Mouse (Mus musculus) macrophage (primary cell): Measurements from ENCODE around the gene Gm2431. TPM values are rescaled to one million over a fixed set of nuclear protein-coding genes. Genes with fewer than 3 reads are reported as not detected.
"Not testable (repeated sequence)": the region's sequence is repeated elsewhere in the genome, so short reads cannot be mapped to it uniquely, and the experiment has no call there.

Experiments used
- H3K27ac ChIP-seq: fragments of 350-480 bp; formaldehyde crosslinking; 2 replicates; pipeline ENCODE4 v1.9.0; 2021
- H3K36me3 ChIP-seq: fragments of 350-480 bp; formaldehyde crosslinking; 2 replicates; pipeline ENCODE4 v1.9.0; 2021; ENCODE audit errors: inconsistent target
- H3K4me3 ChIP-seq: fragments of 350-480 bp; formaldehyde crosslinking; 2 replicates; pipeline ENCODE4 v1.9.0; 2021; ENCODE audit errors: inconsistent target
- H3K79me2 ChIP-seq: fragments of 350-480 bp; formaldehyde crosslinking; 2 replicates; pipeline ENCODE4 v1.9.0; 2021; ENCODE audit errors: inconsistent target
- WGBS: methylation state at CpG from one replicate; pipeline ENCODE4 v1.1.7; 2026; ENCODE audit warnings: inconsistent platforms; ENCODE audit not compliant: missing documents; 5-methylcytosine and 5-hydroxymethylcytosine counted together
- polyA plus RNA-seq: library from polyadenylated mRNA; stranded (reverse); fragments of 250-400 nt; gene quantifications from 3 replicates; pipeline ENCODE4 v1.2.4, GENCODE M21; 2018; ENCODE audit warnings: inconsistent platforms
- total RNA-seq, 78 experiments: library from RNA; depleted of rRNA; stranded (reverse); fragments of 250-400 nt; gene quantifications; 1 replicate in 9 of 78; 2 replicates in 24 of 78; 3 replicates in 43 of 78; 4 replicates in 2 of 78; pipeline ENCODE4 v1.2.4; 2018; ENCODE audit warnings: inconsistent platforms in 56 of 78

Gm2431 gene
- total RNA-seq (2018; cell fraction: chromatin; rRNA removed), result not detected
- total RNA-seq (2018; cell fraction: cytosol; rRNA removed), result not detected
- not detected for total RNA-seq (2018; cell fraction: nucleus; rRNA removed)
- polyA plus RNA-seq, result not detected in 3 replicates

GRCm38 (mm10) chr7:142258254-142258653 lies at the start of gene Gm2431:
Gm2431 (minus strand) TSS chr7:142258354.
- H3K4me3 ChIP-seq, H3K36me3 ChIP-seq, H3K27ac ChIP-seq, H3K79me2 ChIP-seq: not testable (repeated sequence)
- 29% methylated on average over 1 of the region's 1 CpGs for WGBS

- 76% methylated on average over 1 of the region's 1 CpGs for WGBS
- not testable (repeated sequence) for H3K27ac ChIP-seq
Observed at GRCm38 (mm10) chr7:142303929-142304328, 45.8 kb upstream of the Gm2431 start.

GRCm38 (mm10) chr7:142303249-142303648 lies 45.1 kb upstream of the Gm2431 start, which contains the start of gene Krtap5-4:
Krtap5-4 (plus strand) TSS chr7:142303549.
- Histone ChIP-seq H3K36me3 (no peaks in the 10 kb centered on the region), H3K4me3 (no peak within 1 kb of the TSS), H3K79me2 (no peaks in the 10 kb centered on the region), H3K27ac (no peak within 1 kb of the TSS)
- WGBS, result 41% methylated on average over 3 of the region's 3 CpGs

More at GRCm38 (mm10) chr7:142303929-142304328, 45.8 kb upstream of the Gm2431 start:
- H3K4me3 ChIP-seq, H3K79me2 ChIP-seq, H3K36me3 ChIP-seq: not testable (repeated sequence)

- not testable (repeated sequence) for H3K36me3 ChIP-seq, H3K27ac ChIP-seq, H3K79me2 ChIP-seq, H3K4me3 ChIP-seq
Observed at GRCm38 (mm10) chr7:142297018-142297417, 38.9 kb upstream of the Gm2431 start, which contains the start of gene Krtap5-1. Krtap5-1 (minus strand) TSS chr7:142297118.

GRCm38 (mm10) chr7:142296108-142296507 lies 38.0 kb upstream of the Gm2431 start:
- not testable (repeated sequence) for H3K27ac ChIP-seq, H3K4me3 ChIP-seq, H3K36me3 ChIP-seq, H3K79me2 ChIP-seq
- 37% methylated on average over 4 of the region's 4 CpGs for WGBS

- Histone ChIP-seq H3K79me2 (no peaks in the 10 kb centered on the region), H3K27ac (no peak overlapping the region), H3K4me3 (no peak overlapping the region), H3K36me3 (no peaks in the 10 kb centered on the region)
Observed at GRCm38 (mm10) chr7:142295418-142295817, 37.3 kb upstream of the Gm2431 start.

GRCm38 (mm10) chr7:142293851-142294250 lies 35.7 kb upstream of the Gm2431 start:
- H3K4me3 ChIP-seq, H3K27ac ChIP-seq, H3K79me2 ChIP-seq, H3K36me3 ChIP-seq: not testable (repeated sequence)
- WGBS, result no CpG with 5 or more reads among the region's 2 CpGs

- H3K27ac ChIP-seq, H3K36me3 ChIP-seq, H3K4me3 ChIP-seq, H3K79me2 ChIP-seq: not testable (repeated sequence)
- 92% methylated on average over 9 of the region's 9 CpGs for WGBS
Observed at GRCm38 (mm10) chr7:142285910-142286612, 27.9 kb upstream of the Gm2431 start.

- Histone ChIP-seq H3K4me3 (no peak overlapping the region), H3K27ac (no peak overlapping the region), H3K36me3 (no peaks in the 10 kb centered on the region), H3K79me2 (no peaks in the 10 kb centered on the region)
- 28% methylated on average over 23 of the region's 23 CpGs for WGBS
Observed at GRCm38 (mm10) chr7:142285130-142285835, 27.1 kb upstream of the Gm2431 start.

GRCm38 (mm10) chr7:142284615-142285080 lies 26.5 kb upstream of the Gm2431 start:
- Histone ChIP-seq H3K79me2 (no peaks in the 10 kb centered on the region), H3K27ac (no peak overlapping the region), H3K36me3 (no peaks in the 10 kb centered on the region), H3K4me3 (peak overlapping the region; percentile 53)
- WGBS, result under 1% methylated on average over 19 of the region's 19 CpGs

- Histone ChIP-seq H3K36me3 (no peaks in the 10 kb centered on the region), H3K4me3 (peak overlapping the region; percentile 53), H3K79me2 (no peaks in the 10 kb centered on the region), H3K27ac (no peak overlapping the region)
- under 1% methylated on average over 37 of the region's 38 CpGs for whole genome bisulfite sequencing
Observed at GRCm38 (mm10) chr7:142284023-142284591, 26.0 kb upstream of the Gm2431 start.

- not testable (repeated sequence) for H3K79me2 ChIP-seq, H3K4me3 ChIP-seq, H3K36me3 ChIP-seq, H3K27ac ChIP-seq
- WGBS, result 100% methylated on average over 1 of the region's 2 CpGs
Observed at GRCm38 (mm10) chr7:142282847-142283246, 24.7 kb upstream of the Gm2431 start.

- not testable (repeated sequence) for H3K27ac ChIP-seq, H3K36me3 ChIP-seq, H3K79me2 ChIP-seq, H3K4me3 ChIP-seq
- 100% methylated on average over 1 of the region's 1 CpGs for WGBS
Observed at GRCm38 (mm10) chr7:142279291-142279690, 21.1 kb upstream of the Gm2431 start.

- H3K79me2 ChIP-seq, H3K36me3 ChIP-seq, H3K4me3 ChIP-seq, H3K27ac ChIP-seq: not testable (repeated sequence)
- WGBS, result 0% methylated on average over 3 of the region's 3 CpGs
Observed at GRCm38 (mm10) chr7:142278183-142278582, 20.0 kb upstream of the Gm2431 start.

GRCm38 (mm10) chr7:142274263-142274662 lies 16.1 kb upstream of the Gm2431 start, which contains the start of gene Gm4559:
Gm4559 (minus strand) TSS chr7:142274363.
- not testable (repeated sequence) for H3K4me3 ChIP-seq, H3K27ac ChIP-seq

More at GRCm38 (mm10) chr7:142274263-142274662, 16.1 kb upstream of the Gm2431 start, which contains the start of gene Gm4559:
- not testable (repeated sequence) for H3K36me3 ChIP-seq, H3K79me2 ChIP-seq
